Mouse (Mus musculus) kidney, adult 2 months (tissue): Measurements from ENCODE around the gene Per3.

Source experiments
- CTCF ChIP-seq: fragments of 200-500 bp; conservative IDR thresholded peaks from 2 replicates; pipeline ENCODE4 v1.5.1; 2011; ENCODE audit warnings: low read depth, mild to moderate bottlenecking, control low read depth, low read length, moderate library complexity, mixed read lengths; ENCODE audit not compliant: insufficient read depth, insufficient read length
- POLR2A ChIP-seq: fragments of 200-500 bp; IDR thresholded peaks from one replicate; pipeline ENCODE4 v1.6.1; 2011; ENCODE audit warnings: low read depth, low read length, control low read depth

DNA sequence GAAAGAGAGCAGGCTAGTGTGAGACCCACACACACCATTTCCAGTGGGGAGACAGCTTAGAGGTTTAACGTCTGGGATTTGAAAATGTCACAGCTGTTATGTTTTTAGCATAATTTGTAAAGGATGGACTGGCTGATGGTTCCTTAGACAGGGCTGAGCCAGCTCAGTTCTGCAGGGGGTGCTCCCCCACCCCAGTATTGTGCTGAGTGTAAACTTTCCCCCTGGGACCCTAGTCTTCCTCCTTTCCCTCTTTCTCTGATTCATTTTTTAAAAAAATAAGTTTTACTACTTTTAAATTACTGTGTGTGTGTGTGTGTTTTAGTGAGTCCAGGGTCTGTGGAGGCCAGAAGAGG, 87.4 kb downstream of the Per3 start:
- no peak for TF ChIP-seq CTCF
- no peak for TF ChIP-seq POLR2A
